Mouse (Mus musculus): Measurements from ENCODE around the gene Sp2. TPM values are rescaled to one million over a fixed set of nuclear protein-coding genes. Genes with fewer than 3 reads are reported as not detected.

Sp2 gene
- polyA plus RNA-seq, 1 experiment from 2014 or later, result 18.3 TPM

DNA sequence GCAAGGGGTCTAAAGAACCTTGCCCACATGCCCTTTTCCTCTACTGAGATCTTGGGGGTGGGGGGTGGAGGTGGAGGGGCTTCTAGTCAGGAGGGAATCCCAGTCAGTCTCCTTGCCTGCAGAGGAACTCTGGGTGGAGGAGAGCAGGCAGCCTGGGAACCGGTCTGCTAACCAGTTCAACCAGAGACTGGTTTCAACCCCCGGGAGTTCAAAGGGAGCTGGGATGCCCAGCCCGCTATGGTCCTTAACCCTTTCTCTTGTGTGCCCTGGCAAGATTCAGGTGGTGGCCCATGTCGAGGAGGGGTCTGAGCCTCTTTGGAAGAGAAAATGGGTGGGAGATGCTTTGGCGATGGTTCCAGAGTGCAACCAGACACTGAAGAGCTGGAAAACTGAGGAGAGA, 54.1 kb downstream of the Sp2 start:
- H3K27me3 ChIP-seq, result peaks cover 35% of the 10 kb centered on the region
- no peak overlapping the region for H3K4me2 ChIP-seq
- no peak overlapping the region for H3K9ac ChIP-seq
- H3K9me3 ChIP-seq (replicated peaks), result no peaks in the 10 kb centered on the region
- H3K4me3 ChIP-seq, result no peak overlapping the region
- H3K4me1 ChIP-seq, result no peaks in the 10 kb centered on the region
- no peak for ATAC-seq
- H3K36me3 ChIP-seq (ENCODE audit: poor library complexity, severe bottlenecking), result no peaks in the 10 kb centered on the region
- H3K27ac ChIP-seq, result no peak overlapping the region
- 10% methylated on average over 5 of the region's 5 CpGs for WGBS

DNA sequence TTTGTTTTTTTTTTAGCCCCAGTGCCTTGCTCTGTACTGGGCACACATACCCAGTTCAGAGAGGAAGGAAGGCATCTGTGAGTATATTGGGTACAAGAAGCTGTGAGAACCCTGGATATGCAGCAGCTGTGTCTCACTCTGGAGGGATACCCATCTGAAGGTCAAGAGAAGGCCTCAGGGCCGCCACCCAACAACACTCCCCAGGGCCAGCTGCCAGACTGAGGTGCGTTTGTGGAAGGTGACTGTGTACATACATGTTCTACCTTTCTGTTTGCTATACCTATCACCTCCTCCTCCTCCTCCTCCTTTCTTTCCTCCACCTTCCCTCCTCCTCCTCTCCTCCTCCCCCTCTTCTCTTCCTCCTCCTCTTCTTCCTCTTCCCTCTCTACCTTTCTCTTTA, 54.7 kb downstream of the Sp2 start, which contains the start of gene Prr15l:
Gene Prr15l, plus strand, starts transcription at position 17 of the 400 bp plus-strand sequence.
- no peak within 1 kb of the TSS for H3K9ac ChIP-seq
- no peaks in the 10 kb centered on the region for H3K4me1 ChIP-seq
- no peak for ATAC-seq
- H3K4me3 ChIP-seq, result no peak within 1 kb of the TSS
- H3K27me3 ChIP-seq, result peaks cover 35% of the 10 kb centered on the region
- no peak within 1 kb of the TSS for H3K4me2 ChIP-seq
- no peaks in the 10 kb centered on the region for H3K36me3 ChIP-seq (ENCODE audit: poor library complexity, severe bottlenecking)
- 73% methylated on average over 2 of the region's 2 CpGs for WGBS
- no peak within 1 kb of the TSS for H3K27ac ChIP-seq
- no peaks in the 10 kb centered on the region for H3K9me3 ChIP-seq (replicated peaks)

DNA sequence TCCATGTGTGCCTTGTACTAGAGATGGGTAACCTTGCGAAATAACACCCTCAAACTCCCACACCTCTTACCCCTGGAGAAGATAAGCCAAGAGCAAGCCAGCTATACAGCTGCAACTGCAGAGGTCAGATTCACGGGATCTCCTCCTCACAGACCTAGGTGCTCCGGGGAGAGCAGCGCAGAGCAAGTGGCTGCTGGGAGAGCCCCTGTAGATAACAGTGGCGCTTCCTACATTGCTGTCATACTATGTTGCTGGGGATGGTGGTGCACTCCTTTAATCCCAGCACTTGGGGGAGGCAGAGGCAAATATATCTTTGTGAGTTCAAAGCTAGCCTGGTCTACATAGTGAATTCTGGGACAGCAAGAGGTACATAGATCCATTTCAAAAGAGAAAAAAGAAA, 56.2 kb downstream of the Sp2 start:
- Histone ChIP-seq H3K4me3 (no peak overlapping the region), H3K9me3 (replicated peaks) (no peaks in the 10 kb centered on the region), H3K4me2 (no peak overlapping the region), H3K36me3 (ENCODE audit: poor library complexity, severe bottlenecking) (no peaks in the 10 kb centered on the region), H3K4me1 (no peaks in the 10 kb centered on the region), H3K27me3 (peaks cover 35% of the 10 kb centered on the region), H3K9ac (no peak overlapping the region), H3K27ac (no peak overlapping the region)
- no peak for ATAC-seq
- WGBS, result 83% methylated on average over 5 of the region's 5 CpGs

- Histone ChIP-seq H3K27me3 (peaks cover 32% of the 10 kb centered on the region), H3K9ac (no peak overlapping the region), H3K27ac (no peak overlapping the region), H3K36me3 (ENCODE audit: poor library complexity, severe bottlenecking) (no peaks in the 10 kb centered on the region), H3K4me3 (no peak overlapping the region), H3K4me1 (no peaks in the 10 kb centered on the region), H3K4me2 (no peak overlapping the region), H3K9me3 (replicated peaks) (no peaks in the 10 kb centered on the region)
- WGBS, result 88% methylated on average over 12 of the region's 12 CpGs
- ATAC-seq, result no peak
These were observed 57.1 kb downstream of the Sp2 start for GRCm38 (mm10) chr11:96925469-96926148.

GRCm38 (mm10) chr11:96924861-96925260, 57.9 kb downstream of the Sp2 start:
- no peak overlapping the region for H3K4me2 ChIP-seq
- ATAC-seq, result no peak
- H3K36me3 ChIP-seq (ENCODE audit: poor library complexity, severe bottlenecking), result no peaks in the 10 kb centered on the region
- H3K9ac ChIP-seq, result no peak overlapping the region
- H3K4me3 ChIP-seq, result no peak overlapping the region
- no peak overlapping the region for H3K27ac ChIP-seq
- WGBS, result 83% methylated on average over 11 of the region's 11 CpGs
- no peaks in the 10 kb centered on the region for H3K9me3 ChIP-seq (replicated peaks)
- H3K4me1 ChIP-seq, result no peaks in the 10 kb centered on the region
- H3K27me3 ChIP-seq, result peaks cover 27% of the 10 kb centered on the region

DNA sequence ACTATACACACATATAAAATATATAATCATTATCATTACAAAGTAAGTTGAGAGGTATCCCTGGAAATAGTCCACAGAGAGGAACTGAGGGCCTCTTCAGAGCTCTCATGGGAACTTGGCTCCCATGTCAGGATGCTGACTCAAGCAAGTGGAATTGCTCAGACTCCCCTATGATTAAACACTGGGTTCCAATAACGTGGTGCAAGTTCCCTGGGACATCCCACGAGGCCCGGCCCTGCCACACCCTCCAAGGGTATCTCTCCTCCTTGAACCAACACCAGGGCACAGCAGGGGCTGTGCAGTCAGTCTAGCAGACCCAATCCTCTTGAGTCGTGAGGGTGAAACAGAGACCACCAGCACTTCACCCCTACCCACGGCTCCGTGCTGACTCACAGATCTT, 63.8 kb downstream of the Sp2 start:
- Histone ChIP-seq H3K9me3 (replicated peaks) (no peaks in the 10 kb centered on the region), H3K27me3 (no peaks in the 10 kb centered on the region; the same call in 1 of the 2 replicates), H3K4me3 (no peak overlapping the region), H3K27ac (no peak overlapping the region), H3K4me1 (peaks cover 15% of the 10 kb centered on the region), H3K4me2 (no peak overlapping the region), H3K36me3 (ENCODE audit: poor library complexity, severe bottlenecking) (no peaks in the 10 kb centered on the region), H3K9ac (no peak overlapping the region)
- ATAC-seq, result no peak
- 61% methylated on average over 6 of the region's 6 CpGs for WGBS

DNA sequence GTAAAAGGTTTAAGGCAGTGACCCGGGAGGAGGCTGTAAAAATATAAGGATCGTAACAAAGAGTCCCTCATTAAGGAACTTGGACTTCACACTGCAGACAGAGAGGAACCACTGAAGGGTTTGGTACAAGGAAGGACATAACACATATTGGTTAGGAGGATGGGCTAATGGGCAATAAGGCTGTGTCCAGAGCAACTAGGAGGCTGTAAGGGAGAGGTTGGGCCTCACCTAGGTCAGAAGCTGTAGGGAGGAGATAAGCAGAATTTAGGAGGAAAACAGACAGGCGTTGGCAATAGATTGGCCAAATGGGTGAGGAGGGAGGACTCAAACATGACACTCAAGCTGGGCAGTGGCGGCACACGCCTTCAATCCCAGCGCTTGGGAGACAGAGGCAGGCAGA, 65.3 kb downstream of the Sp2 start:
- no peak for ATAC-seq
- no peaks in the 10 kb centered on the region; the same call in 1 of the 2 replicates for H3K27me3 ChIP-seq
- H3K4me2 ChIP-seq, result no peak overlapping the region
- no peak overlapping the region for H3K9ac ChIP-seq
- H3K4me3 ChIP-seq, result no peak overlapping the region
- no peak overlapping the region for H3K27ac ChIP-seq
- H3K36me3 ChIP-seq (ENCODE audit: poor library complexity, severe bottlenecking), result peaks cover 7% of the 10 kb centered on the region
- WGBS, result 90% methylated on average over 6 of the region's 6 CpGs
- peaks cover 20% of the 10 kb centered on the region for H3K4me1 ChIP-seq
- H3K9me3 ChIP-seq (replicated peaks), result no peaks in the 10 kb centered on the region

DNA sequence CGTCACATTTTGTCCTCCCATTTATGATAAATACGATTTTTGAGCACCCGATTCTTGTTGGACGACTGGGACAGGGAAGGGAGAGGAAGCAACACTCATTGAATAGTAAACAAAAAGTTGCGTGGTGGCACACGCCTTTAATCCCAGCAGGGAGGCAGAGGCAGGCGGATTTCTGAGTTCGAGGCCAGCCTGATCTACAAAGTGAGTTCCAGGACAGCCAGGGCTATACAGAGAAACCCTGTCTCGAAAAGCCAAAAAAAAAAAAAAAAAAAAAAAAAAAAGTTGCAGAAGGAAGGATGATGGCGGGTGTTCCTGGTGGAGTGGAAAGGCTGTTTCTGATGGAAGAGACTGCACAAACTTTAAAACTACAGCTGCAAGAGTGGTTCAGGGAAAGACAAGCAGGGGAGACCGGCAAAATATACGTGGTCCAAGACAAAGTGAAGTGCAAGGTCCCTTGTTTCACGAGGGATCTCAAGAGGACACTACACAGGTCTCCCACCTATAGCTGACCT, 65.8 kb downstream of the Sp2 start:
- Histone ChIP-seq H3K4me3 (peak overlapping the region; percentile 78), H3K27me3 (no peaks in the 10 kb centered on the region; the same call in 1 of the 2 replicates), H3K36me3 (ENCODE audit: poor library complexity, severe bottlenecking) (peaks cover 11% of the 10 kb centered on the region), H3K4me1 (peaks cover 20% of the 10 kb centered on the region), H3K9me3 (replicated peaks) (no peaks in the 10 kb centered on the region), H3K27ac (no peak overlapping the region), H3K4me2 (peak overlapping the region; percentile 47), H3K9ac (no peak overlapping the region)
- ATAC-seq, result no peak
- 35% methylated on average over 13 of the region's 13 CpGs for WGBS

GRCm38 (mm10) chr11:96916044-96916884, 66.5 kb downstream of the Sp2 start, which contains the start of gene Cdk5rap3:
Gene Cdk5rap3 (minus strand): TSS chr11:96916496.
- Histone ChIP-seq H3K36me3 (ENCODE audit: poor library complexity, severe bottlenecking) (peaks cover 18% of the 10 kb centered on the region), H3K9me3 (replicated peaks) (no peaks in the 10 kb centered on the region), H3K27ac (peak within 1 kb of the TSS; percentile 69), H3K9ac (peak within 1 kb of the TSS; percentile 78), H3K4me1 (peaks cover 20% of the 10 kb centered on the region), H3K27me3 (no peaks in the 10 kb centered on the region; the same call in 1 of the 2 replicates), H3K4me2 (peak within 1 kb of the TSS; percentile 99), H3K4me3 (peak within 1 kb of the TSS; percentile 78)
- ATAC-seq, result peak; percentile 98
- WGBS, result under 1% methylated on average over 55 of the region's 55 CpGs

- no peak overlapping the region for H3K4me2 ChIP-seq
- whole genome bisulfite sequencing, result 94% methylated on average over 11 of the region's 11 CpGs
- no peak overlapping the region for H3K27ac ChIP-seq
- H3K4me3 ChIP-seq, result no peak overlapping the region
- H3K9ac ChIP-seq, result 0 out of 2 replicates have a peak overlapping the region, but pooled peaks have one; percentile 23
- H3K27me3 ChIP-seq, result no peaks in the 10 kb centered on the region
- peaks cover 36% of the 10 kb centered on the region for H3K4me1 ChIP-seq
- ATAC-seq, result no peak
- no peaks in the 10 kb centered on the region for H3K9me3 ChIP-seq (replicated peaks)
- H3K36me3 ChIP-seq (ENCODE audit: poor library complexity, severe bottlenecking), result peaks cover 38% of the 10 kb centered on the region
These were observed 70.1 kb downstream of the Sp2 start for GRCm38 (mm10) chr11:96912682-96913081.

DNA sequence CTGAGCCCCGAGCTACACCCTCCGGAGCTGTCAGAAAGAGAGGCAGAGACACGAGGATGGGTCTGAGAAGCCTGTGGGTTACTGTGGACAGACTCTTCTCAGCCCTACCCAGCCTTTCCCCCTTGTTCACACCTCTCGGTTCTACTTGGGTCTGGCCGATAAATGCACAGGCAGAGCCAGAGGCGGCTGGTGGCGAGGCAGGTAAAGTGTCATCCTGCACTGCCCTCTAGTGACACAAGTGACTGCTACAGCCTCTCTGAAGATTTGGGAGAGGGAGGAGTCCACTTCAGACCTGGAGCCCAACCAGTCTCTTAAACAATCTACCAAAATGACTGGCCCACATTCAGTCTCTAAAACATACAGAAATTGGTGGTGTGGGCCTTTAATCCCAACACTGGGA, 72.8 kb downstream of the Sp2 start:
- H3K27me3 ChIP-seq, result no peaks in the 10 kb centered on the region
- H3K9me3 ChIP-seq (replicated peaks), result no peaks in the 10 kb centered on the region
- peak overlapping the region; percentile 31; the same call in 1 of the 2 replicates for H3K27ac ChIP-seq
- peak; percentile 78 for ATAC-seq
- peaks cover 54% of the 10 kb centered on the region for H3K36me3 ChIP-seq (ENCODE audit: poor library complexity, severe bottlenecking)
- H3K9ac ChIP-seq, result peak overlapping the region; percentile 8; the same call in 1 of the 2 replicates
- 23% methylated on average over 7 of the region's 7 CpGs for WGBS
- no peak overlapping the region for H3K4me2 ChIP-seq
- no peak overlapping the region for H3K4me3 ChIP-seq
- peaks cover 50% of the 10 kb centered on the region for H3K4me1 ChIP-seq

DNA sequence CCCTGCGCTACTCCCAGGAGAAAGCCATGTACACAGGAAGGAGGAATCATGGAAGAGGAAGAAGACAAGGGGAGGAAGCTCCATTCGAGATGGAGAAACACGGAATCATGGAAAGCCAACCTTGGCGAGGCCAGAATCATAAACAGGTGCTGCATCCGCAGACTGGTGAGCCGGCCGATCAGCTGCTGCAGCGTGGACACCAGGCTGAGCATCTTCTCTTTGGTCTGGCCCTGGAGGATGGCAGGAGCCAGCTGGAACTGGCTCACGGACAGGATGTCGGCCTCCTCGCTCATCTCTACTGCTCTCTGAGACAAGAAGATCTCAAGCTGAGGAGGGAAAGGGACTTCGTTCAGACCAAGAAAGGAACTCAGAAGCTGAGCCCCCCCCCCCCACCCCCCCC, 74.2 kb downstream of the Sp2 start:
- Histone ChIP-seq H3K4me2 (no peak overlapping the region), H3K9ac (0 out of 2 replicates have a peak overlapping the region, but pooled peaks have one; percentile 37), H3K36me3 (ENCODE audit: poor library complexity, severe bottlenecking) (peaks cover 54% of the 10 kb centered on the region), H3K4me3 (no peak overlapping the region), H3K4me1 (peaks cover 53% of the 10 kb centered on the region), H3K9me3 (replicated peaks) (no peaks in the 10 kb centered on the region), H3K27ac (no peak overlapping the region), H3K27me3 (no peaks in the 10 kb centered on the region)
- WGBS, result 94% methylated on average over 12 of the region's 12 CpGs
- no peak for ATAC-seq

Measured in forebrain, embryonic 13.5 days (tissue).